8 mouse cellular contexts compared by ENCODE assay signal in genomic region chr12:110398351-110398750, GRCm38 (mm10). TPM values are rescaled to one million over a fixed set of nuclear protein-coding genes. Genes with fewer than 3 reads are reported as not detected.
DNase-seq lines count a peak whose midpoint lies in the region; ATAC-seq lines count a peak whose summit lies in the region.

No protein-coding gene starts in this region.

- no peak overlapping the region for H3K27ac ChIP-seq in heart, embryonic 10.5 days

- DNase-seq in heart, adult 18-20 months = peak; percentile 40 to 84
- DNase-seq in heart, embryonic 10.5 days (ENCODE audit: low spot score) = no peak
- peak; percentile 68 for DNase-seq in MEL-GATA-1-ER (ENCODE audit: extremely low read depth, low read depth)
- peak; percentile 71 for DNase-seq in cerebellum, adult 9-10 months
- DNase-seq in gastrocnemius, adult 8-10 months (ENCODE audit: low spot score in 2 of 2) = peak; percentile 38 to 43
- DNase-seq in layer of hippocampus, postnatal 10 days (ENCODE audit: low spot score in 2 of 2) = peak; percentile 85 to 87
- DNase-seq in spleen, postnatal 14 days (ENCODE audit: low spot score in 2 of 2) = peak; percentile 35 to 40

- no peak overlapping the region for H3K4me3 ChIP-seq in heart, embryonic 10.5 days

- no peaks in the 10 kb centered on the region for H3K36me3 ChIP-seq in heart, embryonic 10.5 days

- no peaks in the 10 kb centered on the region for H3K4me1 ChIP-seq in heart, embryonic 10.5 days

- no peaks in the 10 kb centered on the region for H3K9me3 ChIP-seq in heart, embryonic 10.5 days

- no peaks in the 10 kb centered on the region for H3K27me3 ChIP-seq in heart, embryonic 10.5 days (ENCODE audit: insufficient read depth, poor library complexity, severe bottlenecking)

- peak; percentile 80 for ATAC-seq in megakaryocyte, adult 5-6 weeks (ENCODE audit: poor library complexity, severe bottlenecking)

- 32% methylated on average over 8 of the region's 8 CpGs for WGBS in heart, embryonic 10.5 days

RNA-seq across cellular contexts. Expression of gene Ppp2r5c, which starts 48.6 kb away (rescaled TPM):
- 10 to 100 TPM; 91.7 to 91.9 TPM for total RNA-seq in heart, adult 18-20 months (2021)
- 136 and 146 TPM in 2 replicates for polyA plus RNA-seq in heart, embryonic 10.5 days (2016; fragmentation: Nextera tagmentation; extraction: Ambion mirVana)
- total RNA-seq in gastrocnemius, adult 8-10 months (2022) = 10 to 100 TPM; 64.1 to 73.9 (median 67.9) TPM
- total RNA-seq in layer of hippocampus, postnatal 10 days (2021) = 100 to 1,000 TPM; 247 to 251 TPM
- 164 and 178 TPM in 2 replicates for total RNA-seq in megakaryocyte, adult 5-6 weeks (2015)
- total RNA-seq in megakaryocyte, adult 5-6 weeks (2017) = 293 and 306 TPM in 2 replicates
